Mouse (Mus musculus): Measurements from ENCODE around the gene Gm3558. TPM values are rescaled to one million over a fixed set of nuclear protein-coding genes. Genes with fewer than 3 reads are reported as not detected.
"Not testable (repeated sequence)": the region's sequence is repeated elsewhere in the genome, so short reads cannot be mapped to it uniquely, and the experiment has no call there.

The Gm3558 gene
- total RNA-seq (2017), result not detected in 2 replicates

- ATAC-seq (ENCODE audit: extremely low read depth, insufficient number of reproducible peaks, low FRiP score, poor library complexity, severe bottlenecking), result not testable (repeated sequence)
Observed at GRCm38 (mm10) chr14:7568382-7568781, at the start of gene Gm3558. Gm3558 (minus strand) TSS chr14:7568566.

DNA sequence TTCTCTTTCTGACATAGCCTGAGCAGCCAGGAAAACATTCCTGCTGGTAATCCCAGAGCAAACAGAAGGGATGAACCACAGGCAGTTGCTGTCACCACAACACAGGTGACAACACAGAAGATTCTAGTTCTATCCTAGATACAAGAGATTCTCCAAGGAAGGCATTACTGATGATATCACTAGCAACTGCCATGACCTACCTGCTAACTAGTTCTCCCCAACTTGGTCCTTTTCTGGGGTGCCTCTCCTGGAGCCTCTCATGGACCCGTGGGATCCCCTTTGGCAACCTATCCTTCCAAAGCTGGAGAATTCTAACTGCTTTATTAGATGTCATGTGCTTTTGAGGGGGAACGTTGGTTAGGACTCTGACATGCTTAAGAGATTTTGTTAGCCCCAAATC is 27.1 kb upstream of the Gm3558 start, which contains the start of gene Gm10338:
TSS of gene Gm10338 (minus strand) at position 101 of the 400 bp plus-strand sequence.
- ATAC-seq (ENCODE audit: extremely low read depth, insufficient number of reproducible peaks, low FRiP score, poor library complexity, severe bottlenecking), result not testable (repeated sequence)

GRCm38 (mm10) chr14:7567890-7568289 is 476 bp downstream of the Gm3558 start:
- not testable (repeated sequence) for ATAC-seq (ENCODE audit: extremely low read depth, insufficient number of reproducible peaks, low FRiP score, poor library complexity, severe bottlenecking)

DNA sequence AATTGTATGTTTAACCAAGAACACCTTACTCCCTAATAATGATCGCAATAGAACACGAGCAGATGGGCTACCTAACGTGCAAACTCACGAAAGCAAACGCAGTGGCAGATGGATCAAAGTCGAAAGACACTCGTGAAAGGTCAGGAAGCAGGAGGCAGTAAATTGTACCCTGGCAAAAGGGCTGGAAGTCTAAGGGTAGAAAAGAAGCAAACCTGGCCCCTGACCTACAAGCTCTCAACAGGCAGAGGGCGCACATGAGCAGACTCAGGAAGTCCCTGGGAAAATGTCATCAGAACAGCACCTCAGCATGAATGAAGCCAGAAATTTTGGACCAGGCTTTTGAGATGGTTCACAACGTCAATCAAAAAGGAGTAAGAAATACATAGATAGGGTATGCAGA is 1.1 kb downstream of the Gm3558 start:
- not testable (repeated sequence) for ATAC-seq (ENCODE audit: extremely low read depth, insufficient number of reproducible peaks, low FRiP score, poor library complexity, severe bottlenecking)

Other genes starting within 250 kb of the Gm3558 start
- gene Gm5797, start 236.2 kb downstream of the Gm3558 start, total RNA-seq (2017), result not detected in 2 replicates
- not detected in 2 replicates for gene Gm8374, start 203.4 kb downstream of the Gm3558 start, total RNA-seq (2017)
- 0.23 TPM in 1 of 2 replicates, not detected in the other for gene Gm3755, start 117.6 kb downstream of the Gm3558 start, total RNA-seq (2017)
- not detected in 2 replicates for gene Gm3752, start 84.8 kb downstream of the Gm3558 start, total RNA-seq (2017)
- not detected in 2 replicates for gene Gm10338, start 27.0 kb upstream of the Gm3558 start, total RNA-seq (2017)
- gene Gm10128, start 75.4 kb upstream of the Gm3558 start, total RNA-seq (2017), result not detected in 2 replicates
- gene Gm26661, start 223.0 kb upstream of the Gm3558 start, total RNA-seq (2017), result not detected in 2 replicates
- gene Flnb, start 249.4 kb upstream of the Gm3558 start, total RNA-seq (2017), result 9.0 and 9.3 TPM in 2 replicates